Mouse (Mus musculus) adrenal gland, adult 18-20 months (tissue): ENCODE data around the gene Cpeb1. TPM values are rescaled to one million over a fixed set of nuclear protein-coding genes. Genes with fewer than 3 reads are reported as not detected.

Source experiments
- DNase-seq, 2 experiments: peaks; one replicate each; pipeline ENCODE4 v3.0.0; 2021 to 2022; ENCODE audit warnings: low spot score in 2 of 2
- total RNA-seq, 2 experiments: library from RNA; stranded (reverse); gene quantifications; 1 replicate in 1 of 2; 2 replicates in 1 of 2; pipeline ENCODE4 v1.2.3; 2021

Cpeb1 gene
- total RNA-seq, 2 experiments from 2014 or later: 35.5 to 38.4 TPM

GRCm38 (mm10) chr7:81331851-81332250 lies 123.4 kb downstream of the Cpeb1 start:
- no peak for DNase-seq

GRCm38 (mm10) chr7:81330767-81331166 lies 124.5 kb downstream of the Cpeb1 start:
- no peak for DNase-seq

DNA sequence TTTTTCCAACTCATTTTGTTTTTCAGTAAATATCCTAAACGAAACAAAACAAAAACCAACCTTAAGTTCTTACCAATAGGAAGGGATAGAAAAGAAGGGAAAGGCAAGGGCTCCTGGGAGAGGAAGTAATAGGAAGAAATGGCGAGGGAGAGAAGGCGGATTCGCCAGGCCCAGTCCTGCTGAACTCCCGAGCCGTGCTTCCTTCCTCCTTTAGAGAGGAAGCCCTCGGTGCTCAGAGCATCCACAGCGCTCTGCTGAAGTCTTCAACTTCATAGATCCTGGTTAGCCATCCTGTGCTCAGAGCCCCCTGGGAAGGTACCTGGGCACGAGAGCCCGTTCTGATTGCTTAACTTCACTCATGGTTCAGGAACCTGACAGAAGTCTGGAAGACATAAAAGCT lies 127.6 kb downstream of the Cpeb1 start:
- no peak for DNase-seq

DNA sequence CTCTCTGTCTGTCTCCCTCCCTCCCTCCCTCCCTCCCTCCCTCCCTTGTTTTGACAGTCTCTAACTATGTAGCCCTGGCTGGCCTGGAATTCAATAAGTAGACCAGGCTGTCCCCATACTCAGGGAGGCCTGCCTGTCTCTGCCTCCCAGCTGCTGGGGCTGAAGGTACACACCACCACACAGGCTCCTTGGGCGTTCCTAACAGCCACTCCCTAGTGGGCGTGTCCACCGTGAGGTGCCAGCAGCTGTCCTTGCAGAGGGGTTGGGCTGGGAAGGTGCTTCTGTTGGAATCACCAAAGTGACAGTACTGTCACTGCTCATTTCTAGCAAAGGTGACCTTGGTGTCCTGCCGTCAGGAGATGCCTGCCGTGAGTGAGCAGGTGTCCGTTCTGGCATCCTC lies 128.4 kb downstream of the Cpeb1 start:
- DNase-seq: no peak

- DNase-seq: no peak
Observed at GRCm38 (mm10) chr7:81326043-81326442, 129.2 kb downstream of the Cpeb1 start.

GRCm38 (mm10) chr7:81321776-81322175 lies 133.5 kb downstream of the Cpeb1 start:
- no peak for DNase-seq

DNA sequence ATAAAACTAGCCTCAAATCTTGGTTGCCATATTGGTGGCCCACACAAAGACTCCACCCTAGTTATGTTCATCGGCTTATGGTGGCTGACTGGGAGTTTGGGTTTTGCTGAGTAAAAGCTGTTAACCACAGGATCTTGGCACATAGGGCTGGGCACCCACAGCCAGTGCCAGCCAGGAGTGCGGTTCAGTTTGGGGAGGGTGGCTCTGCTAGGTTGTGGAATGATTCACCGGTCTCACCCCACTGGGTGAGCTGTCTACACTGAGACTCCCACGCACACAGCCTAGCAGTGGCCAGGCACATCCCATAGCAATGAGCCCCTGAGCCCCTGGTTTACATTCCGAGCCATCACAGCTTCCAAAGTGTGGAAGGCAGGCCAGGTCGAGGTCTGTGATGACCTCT lies 135.5 kb downstream of the Cpeb1 start:
- no peak for DNase-seq

DNA sequence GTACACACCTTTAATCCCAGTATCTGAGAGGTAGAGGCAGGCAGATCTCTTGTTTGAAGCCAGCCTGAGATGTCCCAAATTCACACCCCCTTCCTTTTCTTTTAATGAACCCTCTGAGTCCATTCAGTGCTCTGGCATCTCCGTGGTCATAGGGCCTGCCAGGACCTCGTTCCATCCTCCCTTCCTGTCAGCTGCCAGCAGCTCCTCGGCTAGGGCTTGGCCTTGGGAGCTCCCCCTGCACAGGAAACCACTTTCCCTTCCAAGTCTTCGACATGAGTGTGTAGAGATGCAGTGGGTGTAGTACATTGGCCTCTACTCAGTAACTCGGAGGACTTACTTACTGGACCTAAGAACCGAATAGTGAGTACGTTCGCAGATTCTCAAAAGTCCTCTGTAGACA lies 139.7 kb downstream of the Cpeb1 start:
- DNase-seq: no peak

- DNase-seq: no peak
Observed at GRCm38 (mm10) chr7:81311581-81311980, 143.7 kb downstream of the Cpeb1 start.

- DNase-seq: no peak
Observed at GRCm38 (mm10) chr7:81311130-81311529, 144.1 kb downstream of the Cpeb1 start.

DNA sequence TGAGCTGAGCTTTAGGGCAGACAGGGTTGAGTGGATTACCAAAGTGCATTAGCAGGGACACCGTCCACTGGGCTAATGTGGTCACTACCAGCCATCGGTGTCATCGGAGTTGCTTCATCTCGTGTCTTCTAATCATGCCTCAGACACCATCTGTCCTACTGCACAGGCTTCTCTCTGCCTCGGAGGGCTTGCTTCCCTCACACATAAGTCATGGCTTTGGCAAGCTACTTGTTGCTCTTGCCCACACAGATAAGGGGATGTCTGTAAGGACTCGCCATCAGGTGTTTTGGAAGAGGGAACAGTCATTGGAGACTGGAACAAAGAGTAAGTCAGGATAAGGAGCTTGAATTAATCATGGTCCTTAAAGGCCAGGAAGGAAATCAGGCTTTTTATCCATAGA lies 146.0 kb downstream of the Cpeb1 start:
- no peak for DNase-seq

- DNase-seq: no peak
Observed at GRCm38 (mm10) chr7:81307735-81308134, 147.5 kb downstream of the Cpeb1 start.

DNA sequence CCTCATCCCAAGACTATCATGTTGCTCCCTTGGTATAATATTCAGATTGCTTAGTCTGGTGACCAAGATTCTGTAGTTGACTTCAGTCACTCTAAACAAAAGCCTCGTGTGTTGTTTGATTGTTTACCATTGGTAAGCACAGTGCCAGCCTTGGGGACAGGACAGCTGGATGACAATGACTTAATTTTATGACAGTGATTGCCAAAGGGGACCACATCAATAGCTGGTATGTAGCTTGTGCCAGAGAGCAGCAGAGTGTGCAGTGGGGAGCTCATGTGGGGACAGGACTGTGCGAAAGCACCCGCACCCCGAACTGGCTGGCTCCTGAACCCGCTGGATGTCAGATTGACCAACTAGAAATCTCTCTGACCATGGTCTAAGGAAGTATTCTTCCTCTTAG lies 150.6 kb downstream of the Cpeb1 start:
- DNase-seq: no peak

DNA sequence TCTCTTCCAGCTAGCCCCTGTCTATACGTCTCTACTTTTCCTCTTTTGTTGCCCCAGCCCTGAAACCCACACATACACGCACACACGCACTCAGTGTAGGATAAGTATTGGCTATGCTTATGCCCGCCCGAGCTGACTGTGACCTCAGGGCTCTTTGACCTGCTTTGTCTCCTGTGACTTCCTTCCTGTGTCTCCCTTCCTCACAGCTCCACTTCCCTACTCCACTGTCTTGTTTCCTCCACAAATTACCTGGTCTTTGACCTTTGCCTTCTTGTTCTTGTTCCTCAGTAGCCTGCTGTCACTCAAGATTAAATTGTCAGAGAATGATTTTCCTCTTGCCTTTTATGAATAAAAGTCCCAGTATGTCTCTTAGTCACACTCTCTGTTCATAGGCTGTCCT lies 151.2 kb downstream of the Cpeb1 start:
- no peak for DNase-seq

DNA sequence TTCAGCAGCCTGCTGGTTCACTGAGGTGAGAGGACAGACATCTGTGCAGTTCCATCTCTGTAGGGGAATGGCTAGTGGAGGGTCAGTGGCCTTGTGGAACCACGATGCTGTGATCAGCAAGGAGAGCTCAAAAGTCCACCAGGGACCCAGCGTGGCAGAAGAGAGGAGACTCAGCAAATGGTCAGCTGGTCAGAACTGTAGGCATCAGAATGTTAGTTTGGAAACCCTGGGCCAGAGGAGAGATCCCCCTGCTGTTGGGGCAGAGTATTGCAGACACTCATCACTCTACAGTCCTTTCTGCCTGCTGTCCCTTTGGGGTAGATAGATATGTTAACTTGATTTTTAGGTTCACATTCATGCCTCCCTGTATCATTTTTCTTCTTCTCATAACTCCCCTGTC lies 151.6 kb downstream of the Cpeb1 start:
- DNase-seq: peak; percentile 32 to 37

- DNase-seq: no peak
Observed at GRCm38 (mm10) chr7:81301323-81301722, 153.9 kb downstream of the Cpeb1 start.

DNA sequence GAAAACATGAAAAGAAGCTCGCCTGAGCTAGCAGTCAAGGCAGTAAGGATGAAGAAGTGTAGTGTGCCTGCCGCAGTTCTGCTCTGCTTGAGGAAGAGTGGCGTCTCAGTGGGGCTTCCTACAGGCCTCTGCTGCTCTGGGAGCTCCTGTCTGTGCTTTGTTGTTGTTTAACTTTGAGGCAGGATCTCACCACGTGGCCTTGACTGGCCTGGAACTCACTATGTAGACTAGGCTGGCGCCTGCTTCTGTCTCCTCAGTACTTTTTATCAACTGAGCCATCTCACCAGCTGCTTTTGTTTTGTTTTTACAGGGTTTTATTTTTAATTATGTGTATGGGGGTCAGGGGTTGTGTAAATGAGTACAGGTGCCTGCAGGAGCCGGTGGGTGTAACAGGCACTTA lies 157.1 kb downstream of the Cpeb1 start:
- DNase-seq: no peak

Other genes starting within 250 kb of the Cpeb1 start
- gene Pde8a, start 241.9 kb downstream of the Cpeb1 start, total RNA-seq: 10 to 100 TPM; 30.2 to 40.6 TPM
- 1,000 to 10,000 TPM; 1,108 to 1,124 TPM for gene Rps17, start 110.2 kb downstream of the Cpeb1 start, total RNA-seq
- 10 to 100 TPM in 1 of 2 experiments, 1 to 10 TPM in 1; 9.8 to 12.3 TPM for gene Ap3b2, start 38.5 kb upstream of the Cpeb1 start, total RNA-seq
- gene BC048679, start 42.8 kb upstream of the Cpeb1 start, total RNA-seq: not detected
- gene Fsd2, start 111.5 kb upstream of the Cpeb1 start, total RNA-seq: 1 to 10 TPM in 1 of 2 experiments, under 1 TPM in 1; 0.66 to 6.2 TPM
- gene Whamm, start 115.8 kb upstream of the Cpeb1 start, total RNA-seq: 10 to 100 TPM; 18.9 to 20.1 TPM